Mouse (Mus musculus) retina, adult 2 months (tissue): ENCODE results near the gene Zswim5.
A peak's percentile ranks its signal among the peaks of the same experiment; 100 is the strongest.

Experiments
- DNase-seq: peaks from one replicate; pipeline ENCODE4 v3.0.0-alpha.2; 2012; ENCODE audit warnings: low read depth, low spot score

Gene Zswim5

DNA sequence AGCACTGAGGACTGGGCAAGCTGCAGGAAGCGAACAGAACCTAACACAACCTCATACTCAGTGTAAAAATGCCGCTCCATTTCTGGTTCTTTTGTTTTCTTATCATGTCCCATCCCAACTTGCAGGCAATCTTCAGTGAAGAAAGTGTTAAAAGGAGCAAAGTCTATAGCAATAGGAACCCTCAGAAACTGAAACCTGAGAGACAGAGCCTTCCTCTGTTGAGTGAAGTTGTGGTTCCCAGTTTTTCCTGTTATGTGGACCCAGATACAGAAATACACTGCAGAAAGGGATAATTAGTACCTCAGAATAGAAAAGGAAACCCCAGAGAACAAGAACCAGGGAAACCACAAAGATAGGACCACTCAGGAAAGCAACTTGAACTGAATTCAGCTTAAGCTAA lies 36.1 kb downstream of the Zswim5 start:
- DNase-seq, result no peak

DNA sequence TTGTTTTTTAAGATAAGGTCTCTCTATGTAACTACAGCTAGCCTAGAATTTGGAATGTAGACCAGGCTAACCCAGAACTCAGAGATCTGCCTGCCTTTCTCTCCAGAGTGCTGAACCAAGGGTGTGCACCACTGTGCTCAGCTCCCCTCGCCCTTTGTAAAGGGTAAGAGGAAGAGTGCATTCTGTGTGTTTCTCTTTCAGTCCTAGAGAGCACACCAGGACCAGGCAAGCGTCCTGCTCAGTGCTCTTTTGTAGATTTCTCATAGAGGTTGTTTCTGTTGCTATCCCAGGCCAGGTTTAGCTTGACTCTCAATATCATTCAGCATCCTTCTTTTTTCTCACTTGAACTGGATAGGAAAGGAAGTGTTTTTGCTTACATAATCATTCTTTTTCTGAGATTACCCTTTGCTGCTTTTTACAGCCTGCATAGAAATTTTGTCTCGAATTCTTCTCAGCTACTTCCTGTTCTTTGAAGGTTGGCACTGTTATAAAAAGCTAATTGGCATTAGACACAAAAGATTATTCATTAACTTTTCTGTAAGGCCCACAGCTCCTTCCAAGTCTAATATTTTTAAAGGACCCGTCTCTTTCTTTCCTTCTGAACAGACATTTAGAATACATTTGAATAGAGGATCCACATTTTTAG lies 51.0 kb downstream of the Zswim5 start:
- DNase-seq, result no peak

DNA sequence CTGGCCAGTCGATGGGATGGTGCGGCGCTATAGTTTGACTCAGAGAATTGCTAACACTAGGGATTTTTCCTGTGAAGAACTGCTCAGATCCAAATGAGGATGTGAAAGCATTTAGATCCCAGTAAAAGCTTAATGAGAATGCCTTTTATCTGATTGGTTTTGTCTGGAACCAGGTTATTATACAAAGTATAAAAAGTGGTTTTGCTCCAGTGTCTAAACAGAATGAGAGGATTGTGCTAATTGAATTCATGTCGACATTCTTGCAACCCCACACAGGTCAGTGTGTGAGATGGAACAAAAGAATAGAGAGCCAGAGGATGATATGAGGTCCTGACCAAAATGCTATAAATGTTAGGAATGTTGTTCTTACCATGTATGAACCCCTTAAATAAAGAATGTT lies 62.4 kb downstream of the Zswim5 start:
- DNase-seq, result no peak

DNA sequence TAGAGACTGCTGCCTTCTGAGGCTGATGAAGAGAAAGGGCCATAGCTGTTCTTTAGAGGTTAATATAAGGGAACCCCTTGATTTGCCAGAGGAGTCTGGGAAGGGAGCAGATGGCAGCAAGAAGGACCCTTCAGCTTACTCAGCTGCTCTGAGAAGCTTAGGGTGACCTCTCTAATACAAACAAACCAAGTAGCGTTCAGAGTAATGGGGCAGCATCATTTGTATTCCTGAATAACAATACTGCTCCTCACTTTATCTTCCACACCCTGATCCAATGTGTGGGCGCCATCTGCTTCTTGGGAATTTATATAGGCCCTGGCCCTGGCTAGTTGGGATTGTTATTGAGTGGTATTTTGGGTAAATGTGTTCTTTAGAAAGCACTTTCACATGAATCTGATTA lies 65.5 kb downstream of the Zswim5 start:
- DNase-seq, result no peak

DNA sequence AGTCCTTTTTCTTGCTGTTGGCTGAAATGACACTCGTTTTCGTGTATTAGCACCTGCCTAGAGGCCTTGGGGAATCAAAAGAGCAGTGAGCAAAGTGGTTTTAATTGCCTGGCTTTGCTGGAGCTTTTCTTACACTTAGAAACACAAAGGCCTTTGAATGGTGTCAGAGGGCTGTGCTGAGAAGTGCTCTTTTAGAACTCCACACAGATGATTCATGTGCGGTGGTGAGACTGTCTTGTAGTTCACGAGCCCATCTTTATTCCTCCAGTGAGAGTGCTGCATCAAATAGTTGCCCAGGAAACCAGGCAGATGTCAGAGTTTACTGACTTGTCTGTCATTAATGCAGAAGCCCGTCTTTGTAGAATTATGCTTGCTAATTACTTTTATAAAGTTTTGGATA lies 66.9 kb downstream of the Zswim5 start:
- DNase-seq, result no peak

DNA sequence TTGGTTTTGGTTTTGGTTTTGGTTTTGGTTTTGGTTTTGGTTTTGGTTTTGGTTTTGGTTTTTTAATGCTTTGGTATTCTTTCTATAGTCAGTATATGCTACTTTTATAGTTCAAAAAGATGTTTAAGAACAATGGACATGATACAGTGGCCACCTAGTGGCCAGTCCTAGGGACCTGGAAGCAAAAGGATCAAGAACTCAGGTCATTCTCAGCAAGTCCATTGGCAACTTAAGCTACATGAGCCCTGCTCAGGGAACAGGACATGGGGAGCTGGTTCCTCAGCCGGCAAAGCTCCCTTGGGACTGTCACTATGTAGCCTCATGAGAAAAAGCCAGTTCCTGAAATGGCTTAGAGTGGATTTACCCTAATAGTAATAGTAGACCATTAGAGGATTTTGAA lies 74.5 kb downstream of the Zswim5 start:
- peak; percentile 13 for DNase-seq

DNA sequence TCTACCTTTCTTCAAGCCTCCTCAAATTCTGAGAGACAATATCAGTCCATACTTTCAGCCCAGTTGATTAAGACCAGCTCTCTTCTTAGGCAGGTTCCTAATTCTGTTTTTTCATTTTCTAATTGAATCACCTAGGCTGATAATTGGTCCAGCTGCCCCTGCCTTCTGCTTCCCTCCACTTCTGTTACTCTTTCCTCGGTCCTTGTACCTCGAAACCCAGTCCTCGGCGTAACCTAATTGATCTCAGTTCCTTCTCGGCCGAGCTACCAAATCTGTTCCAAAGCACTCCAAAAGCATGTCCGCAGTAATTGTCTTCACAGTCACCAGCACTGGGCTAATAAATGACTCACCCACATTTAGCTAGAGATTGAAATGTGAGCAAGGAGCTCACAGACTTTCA lies 77.8 kb downstream of the Zswim5 start:
- DNase-seq, result no peak

DNA sequence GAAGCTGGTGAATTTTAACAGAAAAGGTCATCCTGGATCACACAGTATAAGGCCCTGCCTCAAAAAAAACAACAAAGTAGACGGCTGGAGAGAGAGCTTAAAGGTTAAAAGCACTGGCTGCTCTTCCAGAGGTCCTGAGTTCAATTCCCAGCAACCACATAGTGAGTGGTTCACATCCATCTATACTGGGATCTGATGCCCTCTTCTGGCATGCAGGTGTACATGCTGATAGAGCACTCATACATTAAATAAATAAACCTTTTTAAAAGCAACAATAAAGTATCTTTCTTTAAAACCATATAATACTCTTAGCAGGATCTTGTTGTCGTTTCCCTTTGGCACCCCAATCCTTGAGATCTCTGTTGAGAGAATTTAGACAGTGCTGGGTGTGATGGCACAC lies 99.3 kb downstream of the Zswim5 start:
- no peak for DNase-seq

DNA sequence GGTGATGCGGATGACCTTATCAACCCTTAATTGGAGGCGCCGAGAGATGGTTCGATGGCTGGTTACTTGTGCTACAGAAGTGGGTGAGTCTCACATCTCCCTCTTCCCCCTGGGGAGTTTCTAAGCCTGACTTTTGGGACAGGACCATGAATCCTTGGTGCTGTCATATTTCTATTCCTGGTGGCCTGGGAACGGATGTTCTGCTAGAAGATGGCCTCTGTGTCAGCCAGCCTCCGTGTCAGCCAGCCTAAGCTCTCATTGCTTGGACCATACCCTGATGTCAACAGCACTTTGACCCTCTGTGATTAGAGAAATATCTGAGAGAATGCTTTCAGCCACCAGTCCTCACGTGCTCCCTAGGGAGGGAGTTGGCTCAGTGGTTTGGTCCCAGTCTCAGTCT lies 108.5 kb downstream of the Zswim5 start:
- DNase-seq, result no peak

DNA sequence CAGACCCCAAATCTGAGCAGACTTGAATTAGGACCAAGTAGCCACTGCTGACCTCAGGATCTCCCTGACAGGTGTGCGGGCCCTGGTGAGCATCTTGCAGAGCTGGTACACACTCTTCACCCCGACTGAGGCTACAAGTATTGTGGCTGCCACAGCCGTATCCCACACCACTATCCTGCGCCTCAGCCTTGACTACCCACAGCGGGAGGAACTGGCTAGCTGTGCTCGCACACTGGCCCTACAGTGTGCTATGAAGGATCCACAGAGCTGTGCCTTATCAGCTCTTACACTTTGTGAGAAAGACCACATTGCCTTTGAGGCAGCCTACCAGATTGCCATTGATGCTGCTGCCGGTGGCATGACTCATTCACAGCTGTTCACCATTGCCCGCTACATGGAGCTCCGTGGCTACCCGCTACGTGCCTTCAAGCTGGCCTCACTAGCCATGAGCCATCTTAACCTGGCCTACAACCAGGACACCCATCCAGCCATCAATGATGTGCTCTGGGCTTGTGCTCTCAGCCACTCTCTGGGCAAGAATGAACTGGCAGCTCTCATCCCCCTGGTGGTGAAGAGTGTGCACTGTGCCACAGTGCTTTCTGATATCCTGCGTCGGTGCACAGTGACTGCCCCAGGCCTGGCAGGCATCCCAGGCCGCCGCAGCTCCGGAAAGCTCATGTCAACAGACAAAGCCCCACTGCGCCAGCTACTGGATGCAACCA lies 109.4 kb downstream of the Zswim5 start:
- DNase-seq, result no peak

DNA sequence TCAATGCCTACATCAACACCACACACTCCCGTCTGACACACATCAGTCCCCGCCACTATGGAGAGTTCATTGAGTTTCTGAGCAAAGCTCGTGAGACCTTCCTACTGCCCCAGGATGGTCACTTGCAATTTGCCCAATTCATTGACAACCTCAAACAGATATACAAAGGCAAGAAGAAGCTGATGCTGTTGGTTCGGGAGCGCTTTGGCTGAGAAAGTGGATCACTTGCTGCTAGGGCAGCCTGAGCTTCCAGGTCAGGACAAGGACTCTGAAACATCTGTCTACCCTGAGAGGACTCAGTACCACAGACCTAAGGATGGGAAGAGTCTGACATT lies 109.9 kb downstream of the Zswim5 start:
- no peak for DNase-seq

DNA sequence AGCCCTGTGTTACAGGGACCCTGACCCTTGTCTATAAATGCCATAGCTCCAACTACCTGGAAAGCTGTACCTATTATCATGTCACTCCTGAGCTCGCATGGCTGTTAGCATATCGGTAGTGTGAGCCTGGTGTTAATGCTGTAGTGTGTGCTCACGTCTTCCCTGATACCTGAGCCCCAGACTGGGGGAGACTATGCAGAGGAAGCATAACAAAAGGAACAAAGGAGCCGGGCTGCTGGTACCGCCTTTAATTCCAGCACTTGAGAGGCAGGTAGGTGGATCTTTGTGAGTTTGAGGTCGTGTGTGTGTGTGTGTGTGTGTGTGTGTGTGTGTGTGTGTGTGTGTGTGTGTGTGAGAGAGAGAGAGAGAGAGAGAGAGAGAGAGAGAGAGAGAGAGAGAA lies 112.6 kb downstream of the Zswim5 start:
- no peak for DNase-seq

DNA sequence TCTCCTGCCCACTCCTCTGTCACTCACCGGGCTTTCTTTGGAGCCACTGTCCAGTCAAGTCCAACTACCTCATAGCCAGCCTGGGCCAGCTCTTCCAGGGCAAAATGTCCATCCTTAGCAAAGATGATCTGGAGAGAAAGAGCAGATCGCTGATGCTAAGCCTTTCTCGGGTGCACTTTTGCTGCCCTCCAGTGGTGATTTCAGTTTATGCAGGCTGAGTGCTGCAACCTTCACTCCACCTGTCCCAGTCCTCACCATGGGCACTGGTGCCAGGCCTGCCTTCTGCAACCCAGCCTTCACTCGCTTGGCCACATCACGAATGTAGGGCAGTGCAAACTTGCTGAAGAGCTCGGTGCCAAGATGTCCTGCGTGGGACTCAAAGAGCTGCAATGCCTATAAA lies 114.2 kb downstream of the Zswim5 start:
- DNase-seq, result peak; percentile 74

DNA sequence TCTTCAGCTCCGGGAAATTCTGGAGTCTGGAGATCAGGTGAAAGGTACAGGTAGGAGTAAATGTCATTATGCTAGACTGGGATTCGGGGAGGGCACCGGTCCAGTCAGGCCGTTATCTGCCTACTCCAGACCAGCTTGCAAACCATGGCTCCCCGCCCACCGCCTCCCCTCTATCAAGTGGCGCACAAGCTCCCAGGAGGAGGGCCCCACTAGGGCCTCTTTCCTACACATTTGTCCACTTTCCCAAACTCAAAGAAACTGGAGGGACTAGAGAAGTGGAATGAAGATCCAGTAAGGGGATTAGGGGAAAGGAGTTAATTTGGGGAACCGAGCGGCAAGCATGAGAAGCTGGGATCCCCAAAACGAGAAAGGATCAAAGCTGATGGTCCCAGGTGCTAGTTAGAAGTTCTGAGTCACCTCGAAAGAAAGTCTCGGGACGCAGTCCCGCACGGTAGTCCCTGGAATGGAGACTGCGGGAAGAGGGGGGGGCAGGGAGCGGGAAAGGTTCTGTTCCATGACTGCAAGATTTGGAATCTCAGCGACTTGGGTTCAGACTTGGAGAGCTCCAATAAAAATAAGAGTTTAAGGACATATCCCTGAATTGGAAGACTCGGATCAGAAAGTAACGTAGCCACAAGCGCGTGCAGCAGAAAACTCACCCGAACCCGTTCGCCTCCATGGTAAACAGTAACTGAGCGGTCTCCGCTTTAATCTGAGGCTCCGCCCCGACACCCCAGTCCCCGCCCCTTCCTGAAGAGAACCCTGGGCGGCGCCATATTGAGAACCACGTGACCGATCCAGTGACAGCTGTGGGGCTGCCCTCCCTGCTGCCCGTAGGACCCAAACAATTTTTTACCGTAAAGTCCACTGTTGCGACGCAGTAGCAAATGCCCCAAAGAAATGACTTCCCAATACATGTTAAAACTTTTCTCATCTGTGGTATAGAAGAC lies 116.8 kb downstream of the Zswim5 start, which contains the start of gene Urod:
Gene Urod, minus strand, starts transcription at position 742 of the 950 bp plus-strand sequence.
- peak; percentile 89 for DNase-seq

DNA sequence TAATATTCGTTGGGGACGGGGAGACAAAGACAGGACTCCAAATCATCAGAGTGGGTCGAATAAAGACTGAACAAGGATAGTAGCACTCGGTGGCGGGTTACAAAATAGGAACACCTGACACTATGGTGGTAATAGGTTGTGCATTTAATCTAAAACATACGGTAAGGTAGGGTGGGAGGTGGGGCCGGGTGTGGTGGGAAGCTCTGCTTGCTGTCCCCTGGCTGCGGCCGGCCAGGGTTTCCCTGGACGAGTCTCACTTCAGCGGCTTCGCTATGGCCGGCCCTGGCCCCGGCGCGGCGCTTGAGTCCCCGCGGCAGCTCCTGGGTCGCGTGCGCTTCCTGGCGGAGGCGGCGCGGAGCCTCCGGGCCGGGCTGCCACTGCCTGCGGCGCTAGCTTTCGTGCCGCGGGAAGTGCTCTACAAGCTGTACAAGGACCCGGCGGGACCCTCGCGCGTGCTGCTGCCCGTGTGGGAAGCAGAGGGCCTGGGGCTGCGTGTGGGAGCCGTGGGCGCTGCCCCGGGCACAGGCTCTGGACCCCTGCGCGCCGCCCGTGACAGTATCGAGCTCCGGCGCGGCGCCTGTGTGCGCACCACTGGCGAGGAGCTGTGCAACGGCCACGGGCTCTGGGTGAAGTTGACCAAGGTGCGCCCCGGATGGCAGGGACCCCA lies 118.1 kb downstream of the Zswim5 start, which contains the start of gene Hectd3:
Gene Hectd3, plus strand, starts transcription at position 187 of the 667 bp plus-strand sequence.
- no peak for DNase-seq

DNA sequence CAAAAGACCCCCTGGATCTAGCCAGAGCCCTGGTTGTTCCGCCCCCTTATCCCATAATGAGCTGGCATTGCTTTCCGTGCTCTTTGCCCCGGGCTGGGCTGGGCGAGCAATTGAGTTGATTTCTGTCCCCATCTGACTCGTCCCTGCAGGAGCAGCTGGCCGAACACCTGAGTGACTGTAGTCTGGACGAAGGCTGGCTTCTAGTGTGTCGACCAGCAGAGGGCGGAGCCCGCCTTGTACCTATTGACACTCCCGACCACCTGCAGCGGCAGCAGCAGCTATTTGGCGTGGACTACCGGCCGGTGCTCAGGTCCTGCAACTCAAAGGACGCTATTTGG lies 118.6 kb downstream of the Zswim5 start:
- DNase-seq, result no peak

DNA sequence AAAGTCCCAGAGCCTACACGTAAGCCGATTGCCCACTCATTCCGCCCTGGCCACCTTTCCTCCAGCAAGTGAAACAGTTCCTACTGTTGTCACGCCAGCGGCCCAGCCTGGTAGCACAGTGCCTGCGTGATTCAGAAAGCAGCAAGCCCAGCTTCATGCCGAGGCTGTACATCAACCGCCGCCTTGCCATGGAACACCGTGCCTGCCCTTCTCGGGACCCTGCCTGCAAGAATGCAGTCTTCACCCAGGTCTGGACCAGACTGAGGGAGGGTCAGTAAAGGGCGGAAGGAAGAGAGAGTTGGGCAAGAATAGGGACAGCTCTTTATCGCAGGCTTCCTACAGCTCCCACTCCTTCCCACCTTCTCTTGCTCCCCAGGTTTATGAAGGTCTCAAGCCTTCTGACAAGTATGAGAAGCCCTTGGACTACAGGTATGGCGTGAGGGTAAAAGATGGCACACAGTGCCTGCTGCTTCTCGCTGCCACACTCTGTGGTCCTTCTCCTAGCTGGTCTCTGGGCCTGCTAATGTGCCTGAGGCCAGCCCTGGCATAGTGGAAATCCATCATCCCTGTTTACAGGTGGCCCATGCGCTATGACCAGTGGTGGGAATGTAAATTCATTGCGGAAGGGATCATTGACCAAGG lies 122.5 kb downstream of the Zswim5 start:
- DNase-seq, result no peak

DNA sequence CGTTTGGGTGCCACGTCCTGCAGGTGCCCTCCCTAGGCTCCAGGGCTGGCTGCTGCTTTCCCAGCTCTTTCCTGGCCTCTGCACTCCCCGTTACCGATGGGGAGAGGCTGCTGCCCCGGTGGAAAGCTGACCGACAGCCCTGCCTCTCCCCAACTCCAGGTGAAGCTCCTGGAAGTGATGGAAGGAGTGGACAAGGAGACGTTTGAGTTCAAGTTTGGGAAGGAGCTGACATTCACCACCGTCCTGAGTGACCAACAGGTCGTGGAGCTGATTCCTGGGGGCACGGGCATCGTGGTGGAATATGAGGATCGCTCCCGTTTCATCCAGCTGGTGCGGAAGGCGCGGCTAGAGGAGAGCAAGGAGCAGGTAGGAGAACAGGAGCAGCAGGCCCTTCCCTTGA lies 124.8 kb downstream of the Zswim5 start:
- no peak for DNase-seq

DNA sequence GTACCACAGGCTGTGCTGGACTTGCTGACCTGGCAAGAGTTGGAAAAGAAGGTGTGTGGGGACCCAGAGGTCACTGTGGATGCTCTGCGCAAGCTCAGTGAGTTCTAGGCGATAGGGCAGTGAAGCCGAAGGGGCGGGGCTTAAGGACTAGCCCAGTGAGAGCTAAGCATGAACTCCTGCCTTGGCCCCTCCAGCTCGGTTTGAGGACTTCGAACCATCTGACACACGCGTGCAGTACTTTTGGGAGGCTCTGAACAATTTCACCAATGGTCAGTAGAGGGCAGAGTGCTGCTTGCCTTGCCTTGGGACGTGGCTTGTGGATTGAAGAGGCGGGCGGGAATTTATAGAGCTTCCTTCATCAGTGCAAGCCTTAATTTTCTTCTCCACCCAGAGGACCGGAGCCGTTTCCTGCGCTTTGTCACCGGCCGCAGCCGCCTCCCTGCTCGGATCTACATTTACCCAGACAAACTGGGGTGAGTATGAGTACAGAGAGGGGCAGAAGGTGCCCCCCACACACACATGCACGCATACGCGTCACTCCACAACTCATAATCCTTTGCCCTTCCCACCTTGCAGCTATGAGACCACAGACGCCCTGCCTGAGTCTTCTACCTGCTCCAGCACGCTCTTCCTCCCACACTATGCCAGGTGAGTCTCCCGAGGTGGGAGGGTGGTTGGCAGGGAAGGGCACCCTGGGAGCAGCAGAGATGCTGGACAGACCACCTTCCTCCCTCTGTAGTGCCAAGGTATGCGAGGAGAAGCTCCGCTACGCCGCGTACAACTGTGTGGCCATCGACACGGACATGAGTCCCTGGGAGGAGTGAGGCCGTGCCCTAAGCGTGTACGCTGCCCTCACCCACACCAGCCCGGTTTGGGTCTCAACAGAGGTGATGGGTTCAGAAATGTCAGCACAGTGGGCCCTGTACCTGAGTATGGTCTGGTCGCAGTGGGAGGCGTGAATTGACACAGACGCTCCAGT lies 125.7 kb downstream of the Zswim5 start:
- DNase-seq, result no peak

DNA sequence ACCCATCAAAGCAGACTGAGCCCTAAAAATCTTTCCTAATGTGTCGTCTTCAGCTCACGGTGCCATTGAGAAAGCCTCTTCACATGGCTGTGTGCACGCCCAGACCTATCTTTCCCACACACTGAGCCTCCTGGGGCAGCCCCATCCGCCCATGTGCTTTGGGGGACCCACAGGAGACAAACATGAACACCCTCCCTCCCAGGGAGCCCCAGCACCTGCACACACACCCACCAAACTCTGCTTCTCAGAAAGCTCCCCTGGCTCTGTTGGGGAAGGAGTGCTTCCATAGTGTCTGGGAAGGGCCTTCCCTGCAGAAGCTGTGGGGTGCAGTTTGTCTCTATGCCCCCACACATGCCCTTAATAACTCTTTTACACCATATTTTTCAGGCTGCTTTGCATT lies 127.5 kb downstream of the Zswim5 start:
- DNase-seq, result no peak
